Mouse (Mus musculus) E14TG2a.4 (cell line): Measurements from ENCODE around the gene Tbc1d21.

ENCODE experiments used
- CTCF ChIP-seq: conservative IDR thresholded peaks from 2 replicates; pipeline ENCODE4 v1.5.1; 2014; ENCODE audit warnings: low read length
- NANOG ChIP-seq: IDR thresholded peaks from 2 replicates; pipeline ENCODE4 v1.6.1; 2014; ENCODE audit warnings: borderline replicate concordance, low read length, mixed read lengths
- POU5F1 ChIP-seq: IDR thresholded peaks from 2 replicates; pipeline ENCODE4 v1.6.1; 2014; ENCODE audit warnings: low read length, borderline replicate concordance

DNA sequence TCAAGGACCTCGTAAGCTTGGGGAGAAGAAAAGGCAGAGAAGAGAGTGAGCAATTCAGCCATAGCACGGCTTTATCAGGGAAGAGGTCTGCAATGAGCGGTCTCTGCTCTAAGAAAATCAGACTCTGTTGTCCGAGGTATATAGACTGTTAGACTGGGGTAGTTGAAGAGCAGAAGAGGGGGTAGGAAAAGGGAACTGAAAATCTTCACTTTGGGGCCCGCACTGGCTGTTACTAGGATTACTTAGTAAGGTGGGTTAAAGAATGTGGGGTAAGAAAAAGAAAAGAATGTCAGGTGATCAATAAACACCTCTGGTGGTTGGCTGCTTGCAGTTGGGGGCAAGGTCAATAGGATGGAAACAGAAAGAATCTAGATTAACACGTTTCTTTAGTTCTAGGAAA lies 17.0 kb downstream of the Tbc1d21 start:
- TF ChIP-seq CTCF: no peak
- TF ChIP-seq NANOG: no peak
- TF ChIP-seq POU5F1: no peak
